Mouse (Mus musculus) thymus, adult 18-20 months (tissue): ENCODE results near the gene Gm6034.
"Not testable (repeated sequence)": the region's sequence is repeated elsewhere in the genome, so short reads cannot be mapped to it uniquely, and the experiment has no call there.

Source experiments
- DNase-seq, 2 experiments: peaks; one replicate each; pipeline ENCODE4 v3.0.0; 2022; ENCODE audit warnings: mixed read lengths in 2 of 2

Gene Gm6034

GRCm38 (mm10) chr17:36042610-36043169, at the start of gene Gm6034, which contains the start of gene H2-T22:
Gm6034 (plus strand) TSS chr17:36042961.
H2-T22 (minus strand) TSS chr17:36042747.
- DNase-seq: peak; percentile 74 to 87

- peak; percentile 54 to 60 for DNase-seq
Observed at GRCm38 (mm10) chr17:35993675-35994074, 49.1 kb upstream of the Gm6034 start.

DNA sequence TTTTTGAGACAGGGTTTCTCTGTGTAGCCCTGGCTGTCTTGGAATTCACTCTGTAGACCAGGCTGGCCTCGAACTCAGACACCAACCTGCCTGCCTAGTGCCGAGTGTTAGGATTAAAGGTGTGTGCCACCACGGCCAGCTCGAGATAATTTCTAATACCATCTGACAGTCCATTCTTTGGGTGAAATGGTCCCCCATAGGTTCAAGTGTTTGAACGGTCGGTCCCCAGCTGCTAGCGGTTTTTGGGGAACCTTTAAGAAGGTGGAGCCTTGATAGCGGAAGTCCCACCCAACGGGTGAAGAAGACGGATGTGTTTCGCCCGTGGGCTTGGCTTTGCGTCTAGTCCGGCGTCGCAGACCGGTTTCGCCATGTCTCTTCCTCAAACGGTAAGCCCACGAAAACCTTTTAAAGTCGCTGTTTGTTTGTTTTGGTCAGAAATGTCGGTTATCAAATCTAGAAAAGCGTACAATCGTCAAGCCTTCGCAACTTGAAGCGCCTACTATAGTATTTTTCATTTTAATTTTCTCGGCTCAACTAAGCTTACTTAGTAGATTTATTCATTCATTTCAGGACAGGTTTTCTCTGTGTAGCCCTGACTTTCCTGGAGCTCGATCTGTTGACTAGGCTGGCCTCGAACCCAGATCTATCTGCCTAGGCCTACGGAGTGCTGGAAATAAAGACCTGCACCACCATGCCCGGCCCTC, 48.4 kb upstream of the Gm6034 start:
- peak; percentile 70 to 81 for DNase-seq

GRCm38 (mm10) chr17:35994879-35995240, 47.9 kb upstream of the Gm6034 start:
- DNase-seq: no peak

GRCm38 (mm10) chr17:35996949-35997348, 45.8 kb upstream of the Gm6034 start:
- DNase-seq: peak; percentile 89 to 96

DNA sequence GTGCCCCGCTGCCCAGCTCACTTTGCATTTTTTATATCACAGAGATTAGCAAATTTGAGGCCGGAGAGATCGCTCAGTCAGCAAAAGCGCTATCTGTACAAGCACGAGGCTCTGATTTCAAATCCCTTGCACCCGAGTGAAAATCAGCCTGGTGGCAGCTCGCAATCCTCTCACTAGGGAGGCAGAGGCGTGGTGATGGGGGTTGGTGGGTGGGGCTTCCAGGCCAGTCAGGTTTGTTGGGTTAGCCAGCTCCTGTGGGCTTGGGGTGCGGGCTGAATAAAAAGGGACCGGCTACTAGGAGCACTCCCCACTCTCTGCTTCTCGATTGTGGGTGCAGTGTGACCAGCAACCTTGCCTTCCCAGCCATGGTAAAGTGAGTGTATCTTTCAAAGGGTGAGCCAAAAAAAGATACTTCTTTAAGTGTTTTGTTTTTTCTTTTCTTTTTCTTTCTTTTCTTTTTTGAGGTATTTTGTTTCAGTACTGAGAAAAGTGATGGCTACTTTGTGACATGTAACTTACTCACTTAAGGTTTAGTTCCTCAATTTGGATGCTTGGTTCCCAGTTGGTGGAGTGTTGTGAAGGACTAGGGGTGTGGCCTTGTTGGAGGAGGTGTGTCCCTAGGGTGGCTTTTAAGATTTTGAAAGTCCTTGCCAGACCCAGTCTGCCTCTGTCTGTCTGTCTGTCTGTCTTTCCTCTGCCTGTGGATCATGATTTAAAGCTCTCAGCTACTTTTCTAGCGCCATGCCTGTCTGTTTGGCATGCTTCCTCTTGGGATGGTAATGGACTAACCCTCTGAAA, 44.8 kb upstream of the Gm6034 start:
- DNase-seq: peak in 1 of 2 experiments; percentile 55

DNA sequence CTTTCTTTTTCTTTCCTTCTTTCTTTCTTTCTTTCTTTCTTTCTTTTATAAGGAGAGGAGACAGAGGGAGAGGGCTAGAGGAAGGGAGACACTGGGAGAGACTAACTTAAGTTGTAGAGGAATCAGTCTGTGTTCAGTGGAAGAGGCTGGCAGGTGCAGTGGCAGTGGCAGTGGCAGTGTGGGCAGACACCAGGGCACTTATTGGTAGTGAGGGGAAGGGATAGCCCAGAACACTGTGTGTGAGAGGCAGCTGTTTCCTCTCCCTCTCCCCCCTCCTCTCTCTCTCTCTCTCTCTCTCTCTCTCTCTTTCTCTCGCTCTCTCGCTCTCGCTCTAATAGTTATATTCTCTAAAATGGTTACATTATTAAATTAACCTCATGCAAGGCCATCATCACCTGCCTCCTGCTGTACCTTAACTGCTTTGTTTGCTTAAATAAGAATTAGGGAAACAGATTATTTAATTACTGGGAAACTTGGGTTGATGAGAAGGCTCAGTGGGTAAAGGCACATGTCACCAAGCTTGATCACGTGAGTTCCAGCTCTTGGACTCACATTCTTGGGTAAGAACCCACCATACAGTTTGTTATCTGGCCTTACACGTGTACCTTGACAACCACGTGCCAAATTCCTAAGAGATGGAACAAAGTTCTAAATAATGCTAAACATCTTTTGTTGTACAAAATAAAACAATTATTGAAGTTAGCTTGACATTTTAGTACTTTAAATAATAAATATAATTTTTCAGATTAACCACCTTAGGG, 44.0 kb upstream of the Gm6034 start:
- no peak for DNase-seq

DNA sequence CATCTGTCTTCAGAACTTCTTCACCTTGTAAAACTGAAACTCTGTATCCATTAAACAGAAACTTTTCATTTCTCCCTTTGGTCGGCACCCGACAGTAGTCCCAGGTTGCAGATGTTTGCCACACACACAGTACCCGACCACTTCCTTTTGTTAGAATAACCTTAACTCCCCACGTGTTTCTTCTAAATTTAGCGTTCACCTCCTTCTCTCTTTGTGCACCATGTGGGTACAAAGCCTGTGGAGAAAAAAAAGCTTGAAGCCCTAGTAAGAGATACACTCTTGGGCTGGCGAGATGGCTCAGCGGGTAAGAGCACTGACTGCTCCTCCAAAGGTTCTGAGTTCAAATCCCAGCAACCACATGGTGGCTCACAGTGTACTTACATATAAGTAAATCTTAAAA, 43.4 kb upstream of the Gm6034 start:
- peak; percentile 63 to 88 for DNase-seq

GRCm38 (mm10) chr17:36000349-36000748, 42.4 kb upstream of the Gm6034 start:
- no peak for DNase-seq

DNA sequence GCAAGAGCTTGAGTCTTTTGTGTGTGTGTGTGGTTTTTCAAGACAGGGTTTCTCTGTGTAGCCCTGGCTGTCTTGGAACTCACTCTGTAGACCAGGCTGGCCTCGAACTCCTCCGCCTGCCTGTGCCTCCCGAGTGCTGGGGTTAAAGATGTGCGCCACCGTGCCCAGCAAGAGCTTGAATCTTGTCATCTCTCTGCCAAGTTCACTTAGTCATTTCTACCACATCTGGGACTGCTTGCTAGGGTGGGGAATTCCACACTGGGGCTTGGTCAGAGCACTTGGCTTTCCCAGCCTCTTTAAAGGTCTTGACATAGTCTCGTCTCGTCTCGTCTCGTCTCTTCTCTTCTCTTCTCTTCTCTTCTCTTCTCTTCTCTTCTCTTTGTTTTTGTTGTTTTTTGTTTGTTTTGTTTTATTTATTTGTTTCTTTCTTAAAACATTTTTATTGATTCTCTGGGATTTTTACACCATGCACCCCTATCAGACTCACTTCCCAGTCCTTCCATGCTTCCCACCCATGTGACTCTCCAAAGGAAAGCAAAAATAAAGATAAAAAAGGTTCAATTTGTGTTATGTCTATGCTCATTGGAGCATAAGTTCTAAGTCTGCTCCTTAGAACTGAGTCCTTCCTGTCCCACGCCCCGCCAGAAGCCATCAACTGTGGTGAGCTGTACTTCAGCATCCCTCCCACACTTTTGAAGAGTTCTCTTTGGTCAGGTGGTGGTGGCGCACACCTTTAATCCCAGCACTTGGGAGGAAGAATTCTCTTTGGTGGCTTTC, 41.5 kb upstream of the Gm6034 start:
- no peak for DNase-seq

- DNase-seq: no peak
Observed at GRCm38 (mm10) chr17:36001966-36002365, 40.8 kb upstream of the Gm6034 start.

DNA sequence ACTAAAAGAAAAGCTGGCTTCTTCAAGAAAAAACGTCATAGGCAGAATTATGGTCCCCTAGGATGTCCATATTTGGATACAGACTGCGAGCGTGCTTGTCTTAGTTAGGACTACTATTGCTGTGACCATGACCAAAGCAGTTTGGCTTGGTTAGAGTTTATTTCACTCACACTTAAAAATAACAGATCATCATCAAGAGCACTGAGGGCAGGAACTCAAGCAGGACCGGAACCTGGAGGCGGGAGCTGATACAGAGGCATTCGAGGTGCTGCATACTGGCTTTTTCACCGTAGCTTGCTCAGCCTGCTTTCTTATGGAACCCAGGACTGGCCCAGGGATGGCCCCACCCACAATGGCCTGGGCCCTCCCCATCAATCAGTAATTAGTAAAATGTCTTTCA, 39.4 kb upstream of the Gm6034 start:
- DNase-seq: no peak

GRCm38 (mm10) chr17:36004409-36004808, 38.4 kb upstream of the Gm6034 start:
- not testable (repeated sequence) for DNase-seq

- DNase-seq: no peak
Observed at GRCm38 (mm10) chr17:36014977-36015376, 27.8 kb upstream of the Gm6034 start.

GRCm38 (mm10) chr17:36017046-36017445, 25.7 kb upstream of the Gm6034 start:
- no peak for DNase-seq

DNA sequence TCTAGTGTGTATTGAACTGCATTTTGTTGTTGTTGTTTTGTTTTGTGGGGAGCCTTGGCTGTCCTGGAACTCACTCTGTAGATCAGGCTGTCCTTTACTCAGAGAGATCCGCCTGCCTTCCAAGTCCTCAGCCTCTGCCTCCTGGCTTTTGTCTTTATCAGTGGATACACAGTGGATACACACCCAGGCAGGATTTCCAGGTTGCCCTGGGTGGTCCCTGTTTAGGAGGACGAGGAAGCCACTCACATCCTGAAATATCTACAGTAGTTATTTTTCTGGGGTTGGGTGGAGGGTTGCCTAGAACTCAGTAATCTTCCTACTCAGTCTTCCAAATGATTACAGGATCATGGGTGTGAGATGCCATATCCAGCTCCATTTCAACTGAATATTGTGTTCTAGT, 23.8 kb upstream of the Gm6034 start:
- no peak for DNase-seq

- no peak for DNase-seq
Observed at GRCm38 (mm10) chr17:36019519-36019918, 23.2 kb upstream of the Gm6034 start.

- DNase-seq: peak; percentile 67 to 79
Observed at GRCm38 (mm10) chr17:36020191-36021073, 22.3 kb upstream of the Gm6034 start, which contains the start of gene H2-T24. H2-T24 (minus strand) TSS chr17:36020560.

- DNase-seq: no peak
Observed at GRCm38 (mm10) chr17:36021309-36021708, 21.5 kb upstream of the Gm6034 start.

DNA sequence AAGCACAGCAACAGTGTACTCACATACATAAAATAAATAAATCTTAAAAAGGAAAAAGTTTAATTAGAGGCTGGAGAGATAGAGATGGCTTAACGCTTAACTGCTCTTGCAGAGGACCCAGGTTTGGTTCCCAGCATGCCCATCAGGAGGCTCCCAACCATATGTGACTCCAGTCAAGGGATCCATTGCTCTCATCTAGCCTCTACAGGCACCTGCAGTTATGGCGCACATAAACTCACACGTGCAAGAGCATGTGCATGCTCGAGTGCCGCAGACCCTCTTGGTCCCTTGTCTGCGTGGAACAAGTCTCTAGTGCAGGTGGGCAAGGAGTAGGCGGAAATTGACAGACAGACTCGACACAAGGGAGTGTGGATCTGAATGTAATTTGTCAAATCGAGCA, 20.7 kb upstream of the Gm6034 start:
- no peak for DNase-seq

- DNase-seq: no peak
Observed at GRCm38 (mm10) chr17:36022922-36023321, 19.8 kb upstream of the Gm6034 start.
